Mouse (Mus musculus): ENCODE measurements around the gene Tenm3. TPM values are rescaled to one million over a fixed set of nuclear protein-coding genes. Genes with fewer than 3 reads are reported as not detected.

The Tenm3 gene
- total and polyA plus RNA-seq, 3 experiments = 0.03 to 0.08 (median 0.07) TPM

- dilution Hi-C loops (cut with MboI; ENCODE audit: extremely low pct_ligation_motif_present, extremely low pct_unique_long_range_greater_than_20kb, low sequenced_read_pairs) = no loop called here
- in situ Hi-C loops (cut with MboI; ENCODE audit: low pct_ligation_motif_present, low pct_unique_long_range_greater_than_20kb, low sequenced_read_pairs) = no loop called here
These were observed 532.0 kb downstream of the Tenm3 start for GRCm38 (mm10) chr8:48311706-48312105.

DNA sequence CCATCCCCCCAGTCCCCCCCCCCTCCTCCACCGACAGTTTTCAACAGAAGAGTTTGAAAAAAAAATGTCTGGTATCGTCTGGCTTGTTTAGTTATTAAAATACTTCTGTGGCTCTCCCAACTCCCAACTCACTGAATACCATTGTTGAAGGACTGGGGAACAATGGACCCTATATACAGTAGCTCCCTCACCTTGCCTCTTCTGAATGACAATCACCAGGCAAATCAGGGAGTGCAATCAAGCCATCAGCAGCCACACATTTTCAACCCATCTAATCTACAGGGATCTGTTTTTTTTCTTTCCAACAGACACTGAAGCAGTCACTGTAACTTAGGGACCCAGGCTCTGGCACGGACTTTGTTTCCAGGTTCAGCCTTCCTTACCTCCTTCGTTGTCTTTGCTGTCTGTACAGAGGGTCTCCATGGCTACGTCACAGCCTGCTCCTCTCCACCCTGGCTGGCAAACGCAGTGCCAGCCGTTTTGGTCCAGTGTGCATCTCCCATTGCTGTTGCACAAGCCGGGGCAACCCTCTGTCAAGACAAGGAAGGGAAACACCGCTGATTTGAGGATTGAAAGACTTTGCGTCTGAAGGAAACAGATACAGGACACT lies 533.4 kb downstream of the Tenm3 start:
- no peak for DNase-seq (ENCODE audit: extremely low read depth)
- Histone ChIP-seq H3K4me3 (replicated peaks in 1 of 3; ENCODE audit: low read depth in 2 of 3, low read length in 2 of 3, poor library complexity in 1 of 3) (no peak overlapping the region), H3K9me3 (replicated peaks; ENCODE audit: low read length) (peaks cover 50% of the 10 kb centered on the region), H3K27ac (ENCODE audit: insufficient read depth, low read depth) (no peak overlapping the region), H3K79me2 (replicated peaks; ENCODE audit: control insufficient read depth, extremely low read depth, insufficient read depth, poor library complexity, severe bottlenecking) (no peaks in the 10 kb centered on the region), H3K4me1 (ENCODE audit: control insufficient read depth in 1 of 2, insufficient read depth in 2 of 2) (no peaks in the 10 kb centered on the region), H3K4me2 (ENCODE audit: insufficient read depth, low read depth, poor library complexity, severe bottlenecking) (no peak overlapping the region), H3K36me3 (replicated peaks in 1 of 2; ENCODE audit: control insufficient read depth in 1 of 2, insufficient read depth in 1 of 2, low read length in 1 of 2) (no peaks in the 10 kb centered on the region), H3K9ac (ENCODE audit: insufficient read depth, low read depth) (no peak overlapping the region), H3K27me3 (replicated peaks) (no peaks in the 10 kb centered on the region)
- in situ Hi-C loops (cut with MboI; ENCODE audit: low pct_ligation_motif_present, low pct_unique_long_range_greater_than_20kb, low sequenced_read_pairs) (no loop called here), dilution Hi-C loops (cut with MboI; ENCODE audit: extremely low pct_ligation_motif_present, extremely low pct_unique_long_range_greater_than_20kb, low sequenced_read_pairs) (no loop called here)
- no peak for TF ChIP-seq TBP (conservative IDR thresholded peaks at IDR 0.05; ENCODE audit: low read depth, low read length)
- no peak for TF ChIP-seq CHD1 (IDR thresholded peaks at IDR 0.05; ENCODE audit: low read depth, low read length)
- TF ChIP-seq SMC3 (IDR thresholded peaks at IDR 0.05; ENCODE audit: low read depth, low read length) = no peak
- no peak for TF ChIP-seq UBTF (IDR thresholded peaks at IDR 0.05; ENCODE audit: low read depth, low read length)
- TF ChIP-seq RCOR1 (conservative IDR thresholded peaks at IDR 0.05; ENCODE audit: low read depth, low read length) = no peak
- no peak for TF ChIP-seq SIN3A (IDR thresholded peaks at IDR 0.05; ENCODE audit: low read length)
- TF ChIP-seq POLR2AphosphoS2 (IDR thresholded peaks at IDR 0.05; ENCODE audit: low read depth, low read length) = no peak
- no peak for TF ChIP-seq MEF2A (IDR thresholded peaks at IDR 0.05; ENCODE audit: borderline replicate concordance, low read depth, low read length)
- no peak for TF ChIP-seq MYC (IDR thresholded peaks at IDR 0.05; ENCODE audit: low read depth, low read length)
- no peak for TF ChIP-seq CTCF (conservative IDR thresholded peaks at IDR 0.05 in 1 of 2, IDR thresholded peaks at IDR 0.05 in 1 of 2; ENCODE audit: low read depth in 2 of 2, low read length in 2 of 2)
- TF ChIP-seq MAZ (IDR thresholded peaks at IDR 0.05; ENCODE audit: low read depth, low read length) = no peak
- TF ChIP-seq BHLHE40 (IDR thresholded peaks at IDR 0.05; ENCODE audit: low read depth, low read length) = no peak
- no peak for TF ChIP-seq ZKSCAN1 (IDR thresholded peaks at IDR 0.05; ENCODE audit: borderline replicate concordance, low read depth, low read length)
- no peak for TF ChIP-seq ZC3H11A (IDR thresholded peaks at IDR 0.05; ENCODE audit: low read depth, low read length)
- TF ChIP-seq NRF1 (IDR thresholded peaks at IDR 0.05; ENCODE audit: low read depth, low read length) = no peak
- no peak for TF ChIP-seq JUND (conservative IDR thresholded peaks at IDR 0.05; ENCODE audit: low read depth, low read length)

More at GRCm38 (mm10) chr8:48311706-48312105, 532.0 kb downstream of the Tenm3 start:
- no peak overlapping the region for H3K27ac ChIP-seq (ENCODE audit: insufficient read depth, low read depth)
- TF ChIP-seq CHD2 (IDR thresholded peaks at IDR 0.05; ENCODE audit: low read length) (no peak), UBTF (IDR thresholded peaks at IDR 0.05; ENCODE audit: low read depth, low read length) (no peak), MAX (IDR thresholded peaks at IDR 0.05; ENCODE audit: low read length) (no peak), BHLHE40 (IDR thresholded peaks at IDR 0.05; ENCODE audit: low read depth, low read length) (no peak)
- DNase-seq (ENCODE audit: extremely low read depth) = no peak
- H3K4me3 ChIP-seq (replicated peaks in 1 of 3; ENCODE audit: low read depth in 2 of 3, low read length in 2 of 3, poor library complexity in 1 of 3) = no peak overlapping the region
- no peak overlapping the region for H3K4me2 ChIP-seq (ENCODE audit: insufficient read depth, low read depth, poor library complexity, severe bottlenecking)
- no peaks in the 10 kb centered on the region for H3K79me2 ChIP-seq (replicated peaks; ENCODE audit: control insufficient read depth, extremely low read depth, insufficient read depth, poor library complexity, severe bottlenecking)
- H3K36me3 ChIP-seq (replicated peaks in 1 of 2; ENCODE audit: control insufficient read depth in 1 of 2, insufficient read depth in 1 of 2, low read length in 1 of 2) = no peaks in the 10 kb centered on the region
- H3K4me1 ChIP-seq (ENCODE audit: control insufficient read depth in 1 of 2, insufficient read depth in 2 of 2) = no peaks in the 10 kb centered on the region
- H3K27me3 ChIP-seq (replicated peaks) = no peaks in the 10 kb centered on the region
- peaks cover 56% of the 10 kb centered on the region for H3K9me3 ChIP-seq (replicated peaks; ENCODE audit: low read length)
- H3K9ac ChIP-seq (ENCODE audit: insufficient read depth, low read depth) = no peak overlapping the region

Data from CH12.LX (cell line).